Mouse (Mus musculus) thymus, postnatal 14 days (tissue): ENCODE results near the gene Olfr1138.

Experiments
- DNase-seq: peaks from one replicate; pipeline ENCODE4 v3.0.0; 2021

Gene Olfr1138

DNA sequence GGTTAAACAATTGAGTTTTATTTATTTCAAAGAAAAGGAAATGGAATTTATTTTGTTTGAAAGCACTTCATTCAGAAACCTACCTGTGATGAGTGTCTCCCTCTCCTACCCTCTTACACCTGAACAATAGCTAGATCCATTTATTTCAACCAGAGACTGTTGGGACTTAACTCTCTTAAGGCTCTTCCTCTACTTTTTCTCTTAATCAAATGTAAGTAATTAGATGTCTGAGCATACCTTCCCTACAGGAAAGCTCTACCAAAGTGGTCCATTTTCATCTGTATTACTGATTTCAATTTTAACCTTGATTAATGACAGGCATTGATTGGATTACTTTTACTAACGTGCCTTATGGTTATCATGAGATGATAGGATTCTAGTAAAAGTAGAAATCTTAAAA is at the start of gene Olfr1138:
Gene Olfr1138, minus strand, starts transcription at position 101 of the 400 bp plus-strand sequence.
- no peak for DNase-seq

DNA sequence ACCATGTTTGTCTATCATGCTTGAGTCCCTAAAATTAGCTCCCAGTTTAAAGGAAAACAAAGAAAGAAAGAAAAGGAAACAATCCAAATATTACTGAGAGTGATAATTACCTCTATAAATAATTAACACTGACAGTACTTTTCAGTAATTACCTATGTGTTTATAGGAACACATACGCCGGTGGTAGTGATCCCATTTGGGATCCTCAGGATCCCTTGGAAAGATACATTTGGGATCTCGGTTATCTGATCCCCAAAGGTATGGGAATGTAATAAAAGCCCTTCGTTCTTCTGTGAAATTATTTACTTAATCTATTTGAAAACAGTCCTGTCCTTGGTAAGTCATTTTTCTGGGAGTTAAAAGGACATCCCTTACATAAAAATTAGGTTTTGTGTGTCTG is 39.4 kb upstream of the Olfr1138 start, which contains the start of gene Olfr152:
Gene Olfr152, plus strand, starts transcription at position 301 of the 400 bp plus-strand sequence.
- no peak for DNase-seq

DNA sequence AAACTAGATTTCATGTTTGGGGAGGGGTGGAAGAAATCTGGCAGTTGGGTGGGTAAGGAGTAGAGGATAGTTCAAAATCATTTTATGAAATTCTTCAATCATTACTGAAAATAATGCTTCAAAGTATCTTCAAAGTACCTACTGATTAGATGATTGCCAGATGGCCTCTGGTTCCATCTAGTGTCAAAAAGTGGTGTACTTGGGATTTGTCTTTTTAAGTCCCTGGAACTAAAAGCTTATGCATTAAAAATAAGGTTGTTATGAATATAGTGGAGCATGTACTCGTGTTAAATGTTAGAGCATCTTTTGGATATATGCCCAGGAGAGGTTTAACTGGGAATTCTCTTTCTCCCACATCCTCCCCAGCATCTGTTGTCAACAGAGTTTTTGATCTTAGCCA is 36.4 kb upstream of the Olfr1138 start:
- DNase-seq, result no peak

DNA sequence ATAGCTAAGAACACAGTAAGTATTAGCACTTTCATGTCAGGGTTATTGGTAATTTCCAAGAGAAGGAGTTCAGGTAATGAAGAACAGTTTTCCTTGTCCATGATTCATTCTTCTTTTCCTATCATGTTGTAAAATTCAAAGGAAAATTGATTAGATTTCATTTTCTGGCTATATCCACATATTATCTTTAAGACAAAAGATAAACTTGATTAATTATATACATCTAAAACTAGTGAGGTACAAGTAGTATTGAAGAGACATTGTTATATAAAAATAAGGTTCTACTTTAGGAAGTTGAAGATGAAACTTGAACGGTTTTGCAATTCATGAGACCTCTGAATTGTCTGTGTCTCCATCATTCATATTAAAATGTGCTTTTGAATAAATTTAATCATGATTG is 14.1 kb upstream of the Olfr1138 start, which contains the start of gene Olfr1141:
Gene Olfr1141, minus strand, starts transcription at position 101 of the 400 bp plus-strand sequence.
- no peak for DNase-seq

DNA sequence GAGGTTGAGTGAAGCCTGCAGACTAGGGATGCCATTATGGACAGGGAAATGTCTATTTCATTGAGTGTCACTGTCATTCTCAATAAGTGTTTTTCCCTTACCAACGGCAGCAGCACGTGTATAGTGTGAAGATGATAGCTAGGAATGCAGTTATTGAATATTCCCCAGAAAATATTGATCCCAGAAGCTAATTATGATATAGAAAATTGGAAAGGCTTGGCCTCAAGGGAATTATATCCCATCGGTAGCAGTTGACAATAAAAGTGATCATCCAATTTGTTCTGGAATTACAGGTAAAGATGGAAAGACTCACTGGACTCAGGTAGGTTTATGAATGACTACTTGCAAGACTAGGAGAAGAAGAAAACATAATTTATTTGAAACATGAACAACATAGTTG is 3.7 kb upstream of the Olfr1138 start, which contains the start of gene Olfr1140:
Gene Olfr1140, plus strand, starts transcription at position 301 of the 400 bp plus-strand sequence.
- DNase-seq, result no peak

DNA sequence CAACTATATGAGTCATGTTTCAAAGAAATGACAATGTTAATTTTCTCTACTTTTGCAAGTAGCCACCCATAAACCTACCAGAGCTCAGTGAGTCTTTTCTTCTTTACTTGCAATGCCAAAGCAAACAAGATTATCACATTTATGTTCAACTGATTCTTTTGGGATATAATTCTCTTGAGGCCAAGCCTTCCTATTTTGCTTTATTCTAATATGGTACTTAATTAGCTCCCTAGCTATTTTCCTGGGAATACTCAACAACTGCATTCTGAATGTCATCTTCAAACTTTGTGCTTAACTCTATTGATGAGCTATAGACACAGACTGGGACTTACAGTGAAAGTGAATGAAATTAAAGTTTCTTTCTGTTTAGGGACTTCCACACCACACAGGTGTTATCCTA is 26.7 kb downstream of the Olfr1138 start, which contains the start of gene Olfr1137:
Gene Olfr1137, minus strand, starts transcription at position 101 of the 400 bp plus-strand sequence.
- DNase-seq, result no peak

DNA sequence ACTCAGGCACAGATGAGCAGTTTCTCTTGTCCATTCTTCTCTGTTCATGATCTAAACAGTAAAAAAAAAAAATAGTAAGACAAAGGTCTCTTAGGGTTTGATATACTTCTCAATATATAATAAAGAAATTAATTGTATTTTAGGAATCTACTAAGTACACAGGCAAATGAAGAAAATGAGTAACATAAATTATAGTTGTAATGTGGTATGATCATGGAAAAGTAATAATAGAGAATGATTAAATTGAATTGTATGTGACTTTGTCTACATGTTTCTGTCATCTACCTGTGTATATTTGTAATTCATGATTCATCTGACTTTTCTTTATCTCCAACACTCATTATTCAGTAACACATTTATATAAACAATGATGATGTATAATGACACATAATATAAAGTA is 45.9 kb downstream of the Olfr1138 start, which contains the start of gene Olfr1136:
Gene Olfr1136, minus strand, starts transcription at position 101 of the 400 bp plus-strand sequence.
- no peak for DNase-seq
